Mouse (Mus musculus): ENCODE data around the gene Mrpl41. TPM values are rescaled to one million over a fixed set of nuclear protein-coding genes. Genes with fewer than 3 reads are reported as not detected.
"Not testable (repeated sequence)": the region's sequence is repeated elsewhere in the genome, so short reads cannot be mapped to it uniquely, and the experiment has no call there.

Mrpl41 gene
- 115 and 150 TPM in 2 replicates for polyA plus RNA-seq (2012; ENCODE audit: insufficient read depth, insufficient read length, missing spikeins)

DNA sequence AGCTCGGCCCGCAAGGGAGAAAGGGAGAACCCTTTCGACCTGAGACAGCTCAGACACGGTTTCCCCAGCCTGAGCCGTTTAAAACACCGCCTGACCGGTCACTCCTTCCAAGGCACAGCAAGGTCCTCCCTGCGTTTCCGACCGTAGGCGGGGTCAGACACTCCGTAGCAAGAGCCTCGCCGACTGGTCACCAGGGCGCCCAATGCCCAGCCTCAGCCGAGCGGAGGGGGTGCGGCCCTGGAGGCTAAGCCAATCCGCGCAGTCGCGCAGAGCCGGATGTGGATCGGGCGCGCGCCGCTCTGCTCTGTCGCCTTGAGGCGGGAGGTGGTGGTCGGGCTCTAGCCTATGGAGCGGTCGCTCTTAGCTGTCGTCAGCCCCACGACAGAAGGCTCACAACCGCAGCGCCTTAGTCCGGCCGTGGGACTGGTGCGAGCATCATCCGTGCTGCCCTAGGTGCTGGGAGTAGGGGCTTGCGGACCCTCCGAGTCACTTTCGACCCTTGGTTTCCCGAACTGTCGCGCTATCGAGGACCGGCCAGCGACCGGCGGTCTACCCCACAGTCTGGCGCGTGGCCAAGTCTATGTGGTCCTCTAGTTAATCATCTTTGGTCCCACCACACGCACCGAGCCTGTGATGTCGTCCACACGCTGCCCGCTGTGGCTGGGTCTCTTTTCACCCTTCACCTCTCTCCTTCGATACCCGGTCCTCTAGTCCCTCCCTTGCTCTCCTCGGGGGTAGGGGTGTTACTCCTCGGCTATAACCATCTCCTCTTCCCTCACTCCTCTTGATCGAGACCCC, at the start of gene Mrpl41:
Gene Mrpl41, minus strand, starts transcription at position 193 of the 798 bp plus-strand sequence.
- Histone ChIP-seq H3K4me3 (ENCODE audit: insufficient read depth, low read depth, low read length) (peak within 1 kb of the TSS; percentile 81), H3K27ac (replicated peaks; ENCODE audit: low read depth, low read length) (peak within 1 kb of the TSS; percentile 66), H3K4me1 (ENCODE audit: control insufficient read depth, insufficient read depth, insufficient read length, low read length) (peaks cover 6% of the 10 kb centered on the region; the same call in 1 of the 2 replicates)

DNA sequence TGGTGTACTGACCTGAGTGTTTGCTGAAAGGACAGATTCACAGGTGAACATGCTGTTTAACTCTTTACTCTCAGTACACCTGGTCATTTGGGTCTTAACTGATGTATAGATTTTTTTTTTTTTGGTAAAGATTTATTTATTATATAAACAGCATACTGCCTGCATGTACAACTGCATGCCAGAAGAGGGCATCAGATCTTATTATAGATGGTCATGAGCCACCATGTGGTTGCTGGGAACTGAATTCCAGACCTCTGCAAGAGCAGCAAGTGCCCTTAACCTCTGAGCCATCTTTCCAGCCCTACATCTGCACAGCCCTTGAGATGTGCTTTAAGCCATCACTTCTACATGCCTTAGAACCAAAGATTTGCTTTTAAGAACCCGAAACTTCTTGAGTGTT, 47.8 kb upstream of the Mrpl41 start:
- Histone ChIP-seq H3K4me1 (ENCODE audit: control insufficient read depth, insufficient read depth, insufficient read length, low read length) (no peaks in the 10 kb centered on the region), H3K27ac (replicated peaks; ENCODE audit: low read depth, low read length) (no peak overlapping the region), H3K4me3 (ENCODE audit: insufficient read depth, low read depth, low read length) (no peak overlapping the region)

DNA sequence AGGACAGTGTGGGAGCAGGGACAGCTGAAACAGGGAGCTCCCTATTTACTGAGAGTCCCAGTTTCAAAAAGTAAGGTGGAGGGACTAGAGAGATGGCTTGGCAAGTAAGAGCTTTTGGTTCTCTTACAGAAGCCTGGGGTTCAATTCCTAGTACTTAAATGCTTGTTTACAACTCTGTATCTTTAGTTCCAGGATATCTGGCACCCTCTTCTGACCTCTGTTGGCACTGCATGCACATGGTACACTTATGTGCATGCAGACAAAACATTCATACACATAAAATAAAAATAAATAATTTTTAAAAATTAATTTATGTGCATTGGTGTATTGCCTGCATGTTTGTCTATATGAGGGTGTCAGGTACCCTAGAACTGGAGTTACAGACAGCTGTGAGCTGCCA, 33.4 kb upstream of the Mrpl41 start:
- no peak overlapping the region for H3K4me3 ChIP-seq (ENCODE audit: insufficient read depth, low read depth, low read length)
- H3K27ac ChIP-seq (replicated peaks; ENCODE audit: low read depth, low read length), result no peak overlapping the region
- H3K4me1 ChIP-seq (ENCODE audit: control insufficient read depth, insufficient read depth, insufficient read length, low read length), result no peaks in the 10 kb centered on the region

DNA sequence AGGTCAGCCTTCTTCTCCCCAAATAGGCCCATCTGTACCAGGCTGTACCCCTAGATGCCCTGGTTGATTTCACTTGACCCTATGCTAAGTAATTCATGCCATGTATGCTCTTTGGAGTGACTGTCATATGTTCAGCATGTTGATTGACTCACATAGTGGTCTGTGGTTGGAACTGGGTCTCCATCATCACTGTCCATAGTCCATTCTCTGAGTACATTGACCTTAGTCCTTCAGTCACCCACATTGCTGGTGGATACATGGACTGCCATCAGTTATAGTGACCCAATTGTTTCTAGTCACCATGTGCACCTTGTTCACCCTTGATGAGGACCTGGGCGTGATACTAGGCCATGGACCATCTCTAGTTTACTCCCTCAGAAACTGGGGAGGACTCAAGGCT, 31.9 kb upstream of the Mrpl41 start:
- no peak overlapping the region for H3K27ac ChIP-seq (replicated peaks; ENCODE audit: low read depth, low read length)

DNA sequence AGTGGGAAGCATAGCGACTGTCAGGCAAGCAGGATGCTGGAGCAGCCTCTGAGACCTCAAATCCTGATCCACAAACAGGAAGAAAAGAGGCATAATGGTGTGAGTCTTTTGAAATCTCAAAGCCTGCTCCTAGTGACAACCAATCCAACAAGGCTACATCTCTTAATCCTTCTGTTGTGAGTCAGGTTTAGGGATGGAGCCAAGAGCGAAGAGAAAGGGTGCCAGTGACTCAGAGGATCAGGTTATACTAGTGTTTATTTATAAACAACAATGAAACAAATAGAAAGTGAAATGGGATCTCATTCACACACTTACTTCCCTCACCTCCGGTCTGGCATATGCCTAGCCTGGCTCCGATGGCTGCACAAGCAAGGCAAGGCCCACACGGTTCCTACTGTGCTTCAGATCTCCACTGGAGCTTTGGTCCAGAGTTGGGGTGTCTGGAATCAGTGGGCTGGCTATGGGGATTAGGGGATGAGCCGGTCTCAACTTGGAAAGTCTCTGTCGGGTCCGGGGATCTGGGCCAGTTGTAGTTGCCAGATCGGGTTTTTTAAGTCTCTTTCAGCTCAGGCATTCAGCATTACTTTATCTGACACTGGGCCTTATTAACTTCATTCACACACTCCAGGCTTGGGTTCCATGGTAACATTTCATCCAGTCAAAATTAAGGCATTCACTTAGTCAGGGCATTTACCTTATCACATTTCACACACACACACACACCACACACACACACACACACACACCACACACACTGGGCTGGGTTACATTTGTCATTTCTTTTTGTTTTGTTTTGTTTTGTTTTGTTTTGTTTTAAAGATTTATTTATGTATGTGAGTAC, 29.3 kb upstream of the Mrpl41 start:
- no peak overlapping the region for H3K27ac ChIP-seq (replicated peaks; ENCODE audit: low read depth, low read length)
- H3K4me1 ChIP-seq (ENCODE audit: control insufficient read depth, insufficient read depth, insufficient read length, low read length), result no peaks in the 10 kb centered on the region
- no peak overlapping the region for H3K4me3 ChIP-seq (ENCODE audit: insufficient read depth, low read depth, low read length)

More for the DNA sequence above, 31.9 kb upstream of the Mrpl41 start:
- H3K4me3 ChIP-seq (ENCODE audit: insufficient read depth, low read depth, low read length), result no peak overlapping the region
- no peaks in the 10 kb centered on the region for H3K4me1 ChIP-seq (ENCODE audit: control insufficient read depth, insufficient read depth, insufficient read length, low read length)

DNA sequence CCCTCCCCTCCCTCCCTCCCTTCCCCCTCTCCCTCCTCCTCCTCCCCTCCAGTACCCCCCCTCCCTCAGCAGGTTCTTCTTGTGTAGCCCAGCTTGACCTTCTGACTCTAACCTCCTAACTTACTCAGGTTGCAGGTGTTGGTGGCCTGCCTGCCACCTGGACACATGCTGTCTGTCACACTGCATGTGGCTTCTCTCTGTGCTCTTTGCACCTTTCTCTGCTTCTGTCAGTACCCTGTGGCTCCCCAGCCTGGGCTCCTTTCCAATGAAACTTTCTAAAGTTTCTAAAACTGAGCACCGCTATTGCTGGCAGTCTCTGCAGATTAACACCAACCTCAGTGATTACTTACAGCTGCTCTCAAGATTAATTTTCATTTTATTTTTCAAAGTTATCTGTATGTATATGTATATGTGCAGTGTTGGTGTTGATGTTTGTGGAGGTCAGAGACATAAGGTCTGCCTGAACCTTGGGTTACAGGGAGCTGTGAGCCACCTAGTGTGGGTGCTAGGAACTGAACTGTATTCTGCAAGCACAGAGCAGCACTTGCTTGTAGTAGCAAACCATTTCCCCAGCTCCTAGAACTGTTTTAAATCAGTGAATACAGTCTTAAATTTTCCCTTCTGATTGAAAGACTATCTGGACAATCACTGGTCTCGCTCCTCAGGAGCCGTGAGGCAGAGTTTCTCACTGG, 25.8 kb upstream of the Mrpl41 start:
- Histone ChIP-seq H3K4me1 (ENCODE audit: control insufficient read depth, insufficient read depth, insufficient read length, low read length) (no peaks in the 10 kb centered on the region), H3K27ac (replicated peaks; ENCODE audit: low read depth, low read length) (no peak overlapping the region)

DNA sequence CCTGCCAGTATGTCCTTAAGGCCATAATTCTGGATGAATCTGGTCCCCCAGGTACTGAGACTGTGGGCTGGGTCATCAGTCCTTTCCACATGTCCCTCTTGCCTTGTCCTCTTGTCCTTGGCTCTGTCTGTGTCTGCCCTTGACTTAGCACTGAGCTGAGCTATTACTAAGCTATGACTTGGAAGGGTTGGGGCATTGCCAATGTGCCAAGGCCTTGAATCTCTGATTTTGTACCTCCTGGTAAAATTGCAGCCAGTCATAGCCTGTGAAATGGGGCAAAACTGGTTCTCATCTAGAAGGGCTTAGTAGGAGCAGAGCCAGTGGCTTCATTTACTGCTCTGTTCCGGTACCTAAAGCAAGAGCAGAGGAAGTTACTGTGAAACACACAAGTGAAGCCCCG, 21.6 kb upstream of the Mrpl41 start:
- no peaks in the 10 kb centered on the region for H3K4me1 ChIP-seq (ENCODE audit: control insufficient read depth, insufficient read depth, insufficient read length, low read length)
- H3K4me3 ChIP-seq (ENCODE audit: insufficient read depth, low read depth, low read length), result no peak overlapping the region
- no peak overlapping the region for H3K27ac ChIP-seq (replicated peaks; ENCODE audit: low read depth, low read length)

More for the DNA sequence above, 25.8 kb upstream of the Mrpl41 start:
- H3K4me3 ChIP-seq (ENCODE audit: insufficient read depth, low read depth, low read length), result no peak overlapping the region

DNA sequence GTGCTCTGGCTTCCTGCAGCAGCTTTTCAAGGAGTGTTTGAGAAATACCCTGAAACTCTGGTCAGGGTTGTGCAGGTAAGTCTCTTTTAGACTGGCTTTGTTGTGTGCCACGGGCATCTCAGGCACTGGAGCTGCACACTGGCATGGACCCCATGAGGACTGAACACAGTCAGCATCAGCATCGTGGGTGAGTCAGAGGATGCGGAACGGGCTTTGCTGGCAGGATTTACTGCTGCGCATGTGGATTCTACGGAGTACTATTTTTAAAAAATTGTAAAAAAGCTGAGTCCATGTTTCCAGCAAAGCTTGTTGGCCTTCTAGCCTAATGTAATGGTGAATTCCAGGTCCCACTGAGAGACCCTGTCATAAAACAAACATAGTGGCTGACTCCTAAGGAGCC, 20.4 kb upstream of the Mrpl41 start:
- Histone ChIP-seq H3K27ac (replicated peaks; ENCODE audit: low read depth, low read length) (no peak overlapping the region), H3K4me3 (ENCODE audit: insufficient read depth, low read depth, low read length) (no peak overlapping the region), H3K4me1 (ENCODE audit: control insufficient read depth, insufficient read depth, insufficient read length, low read length) (no peaks in the 10 kb centered on the region)

DNA sequence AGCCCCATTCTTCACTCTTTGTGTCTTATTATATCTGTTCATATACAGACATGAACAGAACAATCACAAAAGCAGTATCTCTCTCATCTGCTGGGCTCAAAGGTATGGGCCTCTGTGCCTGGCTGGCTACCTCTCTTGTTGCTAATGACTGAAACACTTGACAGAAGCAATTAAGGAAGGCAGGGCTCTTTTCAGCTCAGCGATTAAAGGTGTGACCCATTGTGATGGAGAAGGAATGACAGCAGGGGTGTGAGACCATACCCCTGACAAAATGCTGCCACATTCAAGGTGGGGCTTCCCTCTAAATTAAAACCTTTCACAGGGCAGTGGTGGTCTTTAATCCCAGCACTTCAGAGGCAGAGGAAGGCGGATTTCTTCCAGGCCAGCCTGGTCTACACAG, 12.9 kb upstream of the Mrpl41 start:
- Histone ChIP-seq H3K27ac (replicated peaks; ENCODE audit: low read depth, low read length) (no peak overlapping the region), H3K4me1 (ENCODE audit: control insufficient read depth, insufficient read depth, insufficient read length, low read length) (no peaks in the 10 kb centered on the region), H3K4me3 (ENCODE audit: insufficient read depth, low read depth, low read length) (no peak overlapping the region)

DNA sequence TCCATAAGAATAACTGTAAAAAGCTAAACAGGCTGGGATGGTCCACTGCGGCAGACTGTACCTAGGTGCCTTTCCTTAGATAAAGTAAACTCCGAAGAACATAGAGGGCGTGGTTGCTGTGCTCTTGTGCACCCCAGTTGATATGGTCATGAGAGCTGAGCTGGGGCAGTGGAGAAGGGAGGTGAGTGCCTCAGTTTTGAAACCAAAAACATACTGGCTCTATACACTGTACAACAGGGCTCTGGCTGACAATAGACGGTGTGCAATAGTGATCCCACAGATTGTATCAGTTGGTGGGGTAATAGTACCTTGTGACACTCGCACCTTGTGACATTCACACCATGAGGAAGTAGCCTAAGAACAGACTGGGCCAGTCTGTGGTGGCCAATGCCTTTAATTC, 2.1 kb upstream of the Mrpl41 start:
- Histone ChIP-seq H3K4me3 (ENCODE audit: insufficient read depth, low read depth, low read length) (no peak overlapping the region), H3K27ac (replicated peaks; ENCODE audit: low read depth, low read length) (no peak overlapping the region), H3K4me1 (ENCODE audit: control insufficient read depth, insufficient read depth, insufficient read length, low read length) (peaks cover 6% of the 10 kb centered on the region; the same call in 1 of the 2 replicates)

DNA sequence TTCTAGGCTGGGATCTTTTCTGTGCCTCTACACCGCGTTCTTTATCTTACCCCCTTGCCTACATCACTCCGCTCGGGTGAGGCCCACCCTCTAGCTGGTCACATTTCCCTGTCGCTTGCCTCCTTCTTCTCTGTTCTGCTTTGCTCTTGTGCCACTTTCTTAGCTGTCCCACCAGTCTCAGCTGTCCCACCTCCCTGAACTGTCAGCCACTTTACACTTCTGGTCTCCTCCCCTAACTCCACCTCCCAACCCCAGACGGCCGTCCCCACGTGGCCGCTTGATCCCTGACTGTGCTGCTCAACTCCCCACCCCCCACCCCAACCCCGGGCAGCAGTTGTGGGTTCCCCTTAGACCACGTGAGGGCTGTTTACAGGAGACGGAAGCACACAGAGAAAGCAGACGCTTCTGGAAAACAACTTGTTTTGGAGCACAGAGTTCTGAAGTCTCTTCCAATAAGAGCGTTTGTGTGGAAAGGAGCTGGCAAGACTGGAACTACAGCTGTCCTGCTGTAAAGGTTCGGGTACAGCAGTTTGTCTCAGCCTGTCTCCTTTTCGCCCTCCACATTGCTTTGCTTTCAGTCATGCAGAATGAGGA, 903 bp upstream of the Mrpl41 start, which contains the start of gene Pnpla7:
Gene Pnpla7, plus strand, starts transcription at position 330 of the 594 bp plus-strand sequence.
- Histone ChIP-seq H3K4me3 (ENCODE audit: insufficient read depth, low read depth, low read length) (peak within 1 kb of the TSS; percentile 81), H3K27ac (replicated peaks; ENCODE audit: low read depth, low read length) (peak within 1 kb of the TSS; percentile 66), H3K4me1 (ENCODE audit: control insufficient read depth, insufficient read depth, insufficient read length, low read length) (peaks cover 6% of the 10 kb centered on the region; the same call in 1 of the 2 replicates)

DNA sequence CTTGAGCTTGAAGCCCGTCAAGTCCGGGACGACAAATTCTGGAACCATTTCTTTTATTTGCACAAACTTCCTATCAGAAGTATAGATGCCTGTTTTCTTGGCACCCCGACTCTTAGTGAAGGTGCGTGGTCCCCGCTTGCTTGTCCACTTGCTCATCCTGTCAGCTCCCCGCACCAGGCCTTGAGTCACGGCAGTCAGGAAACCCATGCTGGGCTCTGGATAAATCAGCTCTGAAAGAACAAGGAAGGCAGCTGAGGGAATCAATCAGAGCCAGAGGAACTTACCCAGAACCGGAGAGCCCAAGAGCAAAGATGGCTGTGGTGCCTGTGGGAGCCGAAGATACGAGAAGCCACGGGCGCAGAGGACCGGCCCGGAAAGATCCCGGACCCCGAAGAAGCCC, 446 bp downstream of the Mrpl41 start:
- H3K4me1 ChIP-seq (ENCODE audit: control insufficient read depth, insufficient read depth, insufficient read length, low read length), result not testable (repeated sequence)
- Histone ChIP-seq H3K4me3 (ENCODE audit: insufficient read depth, low read depth, low read length) (peak overlapping the region; percentile 81), H3K27ac (replicated peaks; ENCODE audit: low read depth, low read length) (peak overlapping the region; percentile 52)

DNA sequence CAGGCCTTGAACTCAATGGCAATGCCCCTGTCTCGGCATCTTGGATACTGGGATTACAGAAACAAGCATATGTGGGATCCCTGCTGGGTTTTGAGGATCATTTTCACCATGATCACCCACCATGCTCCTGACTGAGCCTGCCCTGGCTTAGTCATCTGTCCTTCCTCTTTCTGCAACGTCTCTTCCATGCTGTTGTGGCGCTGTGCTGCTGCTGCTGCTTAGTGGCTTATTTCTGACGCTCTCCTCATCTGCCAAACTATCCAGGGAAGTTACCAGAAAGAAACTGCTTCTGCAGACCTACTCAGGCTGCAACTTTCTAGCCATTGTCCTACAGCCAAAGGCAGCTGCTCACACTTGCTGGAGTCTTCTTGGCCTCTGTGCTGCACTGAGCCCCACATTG, 4.5 kb downstream of the Mrpl41 start:
- H3K27ac ChIP-seq (replicated peaks; ENCODE audit: low read depth, low read length), result no peak overlapping the region
- no peak overlapping the region for H3K4me3 ChIP-seq (ENCODE audit: insufficient read depth, low read depth, low read length)
- H3K4me1 ChIP-seq (ENCODE audit: control insufficient read depth, insufficient read depth, insufficient read length, low read length), result peaks cover 3% of the 10 kb centered on the region; the same call in 1 of the 2 replicates

DNA sequence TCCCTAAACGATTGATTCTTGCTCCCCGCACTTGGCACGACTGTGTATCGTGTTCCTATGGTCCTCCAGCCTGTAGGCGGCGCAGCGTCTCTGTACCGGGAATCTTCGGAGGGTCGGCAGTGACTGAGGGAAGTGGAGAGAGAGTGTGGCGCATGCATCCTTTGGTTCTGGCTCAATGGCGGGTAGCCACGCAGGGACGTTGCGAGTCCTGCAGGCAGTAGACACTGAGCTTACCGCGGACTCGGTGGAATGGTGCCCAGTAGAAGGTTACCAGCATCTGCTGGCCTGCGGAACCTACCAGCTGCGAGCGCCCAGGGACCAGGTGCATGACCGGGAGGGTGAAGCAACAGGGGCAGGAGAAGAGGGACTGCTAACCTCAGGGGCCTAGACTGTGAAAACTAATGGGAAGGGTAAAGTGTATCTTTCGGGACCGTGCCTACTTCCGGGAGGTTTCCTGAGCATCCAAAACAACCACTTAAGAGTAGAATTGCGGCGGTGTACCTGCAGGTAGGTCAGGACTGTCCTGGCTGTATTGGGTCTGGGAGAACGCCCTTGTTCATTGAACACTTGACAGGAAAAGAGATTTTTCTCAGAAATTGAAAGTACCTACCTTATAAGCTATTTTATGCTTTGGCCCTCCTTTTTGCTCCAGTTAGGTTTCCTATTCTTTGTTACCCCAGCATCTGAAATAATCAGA, 12.4 kb downstream of the Mrpl41 start, which contains the start of gene Dph7:
Gene Dph7, plus strand, starts transcription at position 97 of the 697 bp plus-strand sequence.
- H3K4me3 ChIP-seq (ENCODE audit: insufficient read depth, low read depth, low read length), result peak within 1 kb of the TSS; percentile 90
- H3K4me1 ChIP-seq (ENCODE audit: control insufficient read depth, insufficient read depth, insufficient read length, low read length), result peaks cover 5% of the 10 kb centered on the region; the same call in 1 of the 2 replicates
- H3K27ac ChIP-seq (replicated peaks; ENCODE audit: low read depth, low read length), result no peak within 1 kb of the TSS
